Mouse (Mus musculus): ENCODE results near the gene Gpatch8.

GRCm38 (mm10) chr11:102480111-102480510, 76.1 kb downstream of the Gpatch8 start:
- TF ChIP-seq CTCF (conservative IDR thresholded peaks at IDR 0.05; ENCODE audit: insufficient read depth, insufficient read length, low read depth, low read length) = no peak
- TF ChIP-seq POLR2A (IDR thresholded peaks at IDR 0.05; ENCODE audit: low read depth, low read length) = no peak

Data from kidney, adult 2 months (tissue).